Mouse (Mus musculus) CH12.LX (cell line): Measurements from ENCODE around the gene Dph2.

ENCODE experiments used
- CHD1 ChIP-seq: IDR thresholded peaks from 2 replicates; pipeline ENCODE4 v1.6.1; 2012; ENCODE audit warnings: low read depth, low read length, improper control_type of control experiment, inconsistent platforms
- CTCF ChIP-seq, 2 experiments: IDR thresholded peaks in 1 of 2; conservative IDR thresholded peaks in 1 of 2; 2 replicates each; pipeline ENCODE4 v1.5.1; 2011 to 2012; ENCODE audit warnings: low read depth in 2 of 2, low read length in 2 of 2, improper control_type of control experiment in 1 of 2, inconsistent platforms in 1 of 2, mild to moderate bottlenecking in 1 of 2, moderate library complexity in 1 of 2
- EP300 ChIP-seq: IDR thresholded peaks from 2 replicates; pipeline ENCODE4 v1.6.1; 2011; ENCODE audit warnings: low read length, improper control_type of control experiment
- JUND ChIP-seq: conservative IDR thresholded peaks from 2 replicates; pipeline ENCODE4 v1.6.1; 2011; ENCODE audit warnings: low read depth, low read length, improper control_type of control experiment
- TBP ChIP-seq: conservative IDR thresholded peaks from 2 replicates; pipeline ENCODE4 v1.6.1; 2011; ENCODE audit warnings: low read depth, low read length, improper control_type of control experiment
- USF2 ChIP-seq: conservative IDR thresholded peaks from 2 replicates; pipeline ENCODE4 v1.6.1; 2011; ENCODE audit warnings: low read depth, low read length, improper control_type of control experiment

DNA sequence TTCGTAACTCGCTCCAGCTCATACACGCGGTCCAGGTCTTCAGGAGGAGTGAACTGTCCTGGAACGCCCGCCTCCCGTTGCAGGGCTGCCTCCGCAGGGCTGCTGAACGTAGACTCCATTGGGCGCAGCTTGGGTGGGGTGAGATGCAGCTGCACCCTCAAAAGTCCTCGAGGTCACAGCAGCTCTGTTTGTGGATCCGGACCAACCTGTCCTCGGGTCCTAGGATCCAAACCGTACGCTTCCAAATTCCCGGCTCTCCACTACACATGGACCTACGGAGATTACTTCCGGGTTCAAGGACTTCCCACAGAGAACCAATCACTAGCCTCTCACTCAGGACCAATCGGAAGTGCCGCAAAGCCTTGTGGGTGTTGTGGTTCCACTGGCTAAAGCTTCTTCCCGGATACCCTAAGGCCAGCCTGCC, at the start of gene Dph2:
- TF ChIP-seq JUND (no peak), EP300 (no peak), CTCF (conservative IDR thresholded peaks at IDR 0.05 in 1 of 2, IDR thresholded peaks at IDR 0.05 in 1 of 2; ENCODE audit: low read depth in 2 of 2, low read length in 2 of 2) (no peak), TBP (no peak), CHD1 (no peak), USF2 (no peak)
